Mouse (Mus musculus): ENCODE results near the gene Klf11.

Klf11 gene

DNA sequence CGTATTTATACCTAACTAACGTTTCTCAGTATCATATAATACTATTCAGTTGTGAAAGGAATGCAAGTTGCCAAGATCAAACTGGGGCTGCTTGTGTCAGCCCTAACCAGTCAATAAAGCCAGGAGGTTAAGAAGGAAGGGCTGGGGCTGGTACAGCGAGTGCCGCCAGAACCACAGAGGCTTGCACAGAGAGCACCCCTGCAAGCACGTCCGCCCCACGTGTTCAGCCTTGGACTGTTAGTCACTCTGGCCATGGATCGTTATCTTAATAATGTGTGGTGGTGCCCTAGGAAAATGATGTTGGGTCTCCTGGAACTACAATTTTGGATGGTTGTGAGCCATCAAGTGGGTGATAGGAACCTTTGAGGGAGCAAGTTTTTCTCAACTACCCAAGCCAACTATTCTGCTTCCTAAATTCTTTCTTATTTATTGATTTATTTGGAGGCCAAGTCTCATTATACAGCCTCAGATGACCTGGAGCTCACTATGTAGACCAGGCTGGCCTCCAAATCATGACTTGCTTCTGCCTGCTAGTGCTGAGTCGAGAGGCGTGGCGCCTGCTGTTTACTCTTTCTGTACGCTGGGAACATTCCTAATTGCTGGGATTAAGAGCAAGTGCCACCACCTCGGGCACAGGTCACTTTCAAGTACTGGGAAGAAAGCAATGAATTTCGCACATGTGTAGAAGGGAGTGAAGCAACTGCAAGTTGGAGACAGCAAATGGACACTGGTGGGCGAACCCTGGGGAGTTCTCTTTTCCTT lies 54.6 kb downstream of the Klf11 start:
- DNase-seq, result no peak

DNA sequence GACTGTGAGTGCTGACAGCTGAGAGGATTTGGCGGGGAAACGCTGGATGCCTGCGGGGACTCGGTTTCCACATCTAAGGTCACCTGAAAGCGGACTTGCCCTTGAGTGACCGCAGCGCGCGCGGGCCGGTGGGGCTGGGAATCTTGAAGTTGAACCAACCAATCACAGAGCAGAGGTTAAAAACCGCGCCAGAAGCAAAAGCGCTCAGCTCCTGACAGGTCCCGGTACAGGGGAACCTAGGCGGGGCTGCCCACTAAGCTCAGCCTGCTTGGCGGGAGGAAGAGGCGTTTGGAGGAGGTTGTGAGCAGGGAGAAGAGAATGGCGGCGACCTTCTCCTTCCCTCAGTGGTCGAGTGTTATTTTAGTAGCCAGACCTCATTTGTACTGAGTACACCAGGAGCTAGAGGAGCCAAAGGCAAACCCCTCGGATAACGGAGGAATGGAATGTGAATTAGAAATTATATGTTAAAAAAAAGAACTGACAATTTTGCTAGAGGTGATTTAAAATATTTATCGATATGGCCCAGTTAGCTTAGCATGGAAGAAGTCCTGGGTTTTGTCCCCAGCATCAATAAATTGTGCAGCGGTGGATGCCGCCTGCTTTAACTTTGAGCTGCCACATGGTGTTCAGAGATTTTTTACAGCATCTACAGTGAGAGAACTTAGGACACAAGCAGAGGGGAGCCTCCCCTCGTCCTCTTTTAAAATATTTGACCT lies 55.8 kb downstream of the Klf11 start:
- DNase-seq, result peak; percentile 72 to 81

DNA sequence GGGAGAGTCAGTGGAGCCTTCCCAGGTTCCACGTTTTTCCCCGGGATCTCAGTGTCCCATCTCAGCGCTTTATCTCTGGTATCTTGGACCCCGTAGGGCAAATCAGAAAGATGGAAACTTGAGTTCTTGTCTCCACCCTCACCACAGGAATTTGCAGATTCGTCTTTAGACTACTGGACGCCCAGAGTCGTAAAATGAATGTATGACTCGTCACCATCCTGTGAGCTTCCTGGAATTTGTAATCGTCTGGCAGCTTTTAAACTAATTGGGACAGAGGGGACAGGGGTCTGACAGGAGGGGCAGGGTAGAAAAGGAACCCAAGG lies 56.4 kb downstream of the Klf11 start:
- peak in 1 of 2 experiments; percentile 27 for DNase-seq

DNA sequence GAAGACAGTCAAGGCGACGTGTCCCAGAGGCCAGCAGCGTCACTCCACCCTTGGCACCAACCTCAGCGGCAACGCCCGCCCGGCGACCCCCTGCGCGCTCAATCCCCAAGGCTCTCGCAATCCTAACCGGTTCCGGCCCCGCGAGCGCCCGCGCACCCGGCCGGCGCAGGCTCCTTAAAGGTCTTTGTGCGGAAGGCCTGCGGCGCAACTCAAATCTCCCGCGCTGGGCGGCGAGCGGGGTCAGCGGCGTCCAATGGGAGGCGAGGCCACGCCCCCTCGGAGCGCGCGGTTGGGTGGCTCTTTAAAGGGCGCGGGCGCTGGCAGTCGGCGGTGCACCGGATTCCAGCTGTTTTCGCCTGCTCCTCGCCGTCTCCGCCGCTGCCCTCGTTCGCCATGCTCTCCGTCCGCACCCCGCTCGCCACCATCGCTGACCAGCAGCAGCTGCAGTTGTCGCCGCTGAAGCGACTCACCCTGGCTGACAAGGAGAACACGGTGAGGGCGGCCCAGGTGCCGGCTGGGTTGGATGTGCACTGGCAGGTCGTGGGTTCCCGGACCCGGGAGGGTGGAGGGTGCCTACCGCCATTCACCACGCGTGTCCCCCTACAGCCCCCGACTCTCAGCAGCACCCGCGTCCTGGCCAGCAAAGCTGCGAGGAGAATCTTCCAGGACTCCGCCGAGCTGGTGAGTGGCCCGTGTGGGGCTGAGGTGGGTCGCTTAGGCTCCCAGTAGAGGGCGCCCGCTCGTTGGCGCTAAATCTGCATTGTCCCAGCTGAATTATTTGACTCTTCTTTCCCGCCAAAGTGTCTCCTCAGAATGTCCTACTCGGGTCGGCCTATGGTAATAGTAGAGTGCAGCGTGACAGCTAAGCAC lies 57.1 kb downstream of the Klf11 start, which contains the start of gene Rrm2:
Rrm2 (plus strand) TSS at position 288 of the 870 bp plus-strand sequence.
- DNase-seq, result peak; percentile 98

DNA sequence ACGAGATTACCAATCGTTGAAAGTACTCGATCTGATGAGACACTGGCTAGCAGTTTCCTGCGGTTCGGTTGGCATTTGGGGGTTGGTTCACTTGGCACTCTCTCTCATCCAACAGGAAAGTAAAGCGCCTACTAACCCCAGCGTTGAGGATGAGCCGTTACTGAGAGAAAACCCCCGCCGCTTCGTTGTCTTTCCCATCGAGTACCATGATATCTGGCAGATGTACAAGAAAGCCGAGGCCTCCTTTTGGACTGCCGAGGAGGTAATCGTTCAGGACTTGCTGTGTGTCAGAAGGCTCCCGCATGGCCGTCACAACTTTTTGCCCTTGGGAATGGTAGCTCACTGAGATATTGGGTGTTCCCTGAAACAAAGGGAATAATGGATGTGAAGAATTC lies 57.7 kb downstream of the Klf11 start:
- peak in 1 of 2 experiments; percentile 46 for DNase-seq

DNA sequence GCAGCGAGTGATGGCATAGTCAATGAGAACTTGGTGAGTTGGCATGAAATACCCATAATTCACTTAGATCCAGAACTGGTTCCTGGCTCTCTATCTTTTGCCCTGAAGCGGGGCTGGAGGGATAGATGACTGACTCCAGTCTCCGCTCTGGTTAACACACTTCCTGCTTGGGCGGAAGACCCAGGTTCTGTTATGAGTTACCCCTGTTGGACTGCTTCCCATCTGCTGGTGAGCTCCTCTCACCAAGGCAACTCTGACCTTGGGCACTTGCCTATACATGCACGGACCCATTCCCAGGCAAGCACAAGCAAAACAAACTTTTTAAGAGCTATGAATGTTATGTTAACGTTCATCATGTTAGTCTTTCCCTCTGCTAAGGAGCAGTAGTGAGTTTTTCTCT lies 58.3 kb downstream of the Klf11 start:
- DNase-seq, result peak in 1 of 2 experiments; percentile 51

DNA sequence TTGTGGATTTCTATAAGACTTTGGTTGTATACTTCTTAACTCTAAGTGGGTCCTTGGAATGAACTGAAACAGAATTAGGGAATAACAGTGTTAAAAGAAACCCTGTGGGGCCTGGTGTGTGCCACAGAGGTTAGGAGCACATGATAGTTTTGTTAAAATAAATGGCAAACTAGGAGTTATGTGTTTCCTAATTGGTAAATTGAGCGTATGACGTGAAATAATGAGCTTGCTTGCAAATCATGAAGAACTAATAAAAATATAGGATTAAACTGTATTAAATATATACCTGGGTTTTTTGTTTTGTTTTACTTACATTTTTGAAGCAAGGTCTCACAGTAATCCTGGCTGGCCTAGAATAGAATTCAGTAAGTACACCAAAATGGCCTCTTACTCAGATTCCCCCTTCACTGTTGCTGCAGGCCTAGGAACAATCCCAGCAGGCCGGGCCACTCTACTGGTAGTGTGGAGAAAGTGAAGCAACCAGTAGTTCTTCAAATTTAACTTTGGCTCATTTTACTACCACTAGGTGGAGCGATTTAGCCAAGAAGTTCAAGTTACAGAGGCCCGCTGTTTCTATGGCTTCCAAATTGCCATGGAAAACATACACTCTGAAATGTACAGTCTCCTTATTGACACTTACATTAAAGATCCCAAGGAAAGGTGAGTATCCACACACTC lies 58.9 kb downstream of the Klf11 start:
- peak; percentile 71 to 82 for DNase-seq

DNA sequence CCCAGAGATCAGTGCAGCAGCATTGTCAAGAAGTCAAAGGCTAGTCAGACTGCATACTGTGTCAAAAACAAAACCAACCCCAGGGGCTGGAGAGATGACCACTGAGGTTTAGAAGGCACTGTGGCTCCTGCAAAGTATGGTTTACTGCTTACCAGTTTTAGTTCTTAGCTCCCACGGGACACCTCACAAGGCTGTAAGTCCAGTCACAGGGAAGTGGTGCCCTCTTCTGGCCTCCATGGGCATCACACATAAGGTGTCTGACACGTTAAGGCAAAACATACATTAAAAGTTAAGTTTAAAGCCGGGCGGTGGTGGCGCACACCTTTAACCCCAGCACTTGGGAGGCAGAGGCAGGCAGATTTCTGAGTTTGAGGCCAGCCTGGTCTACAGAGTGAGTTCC lies 59.6 kb downstream of the Klf11 start:
- DNase-seq, result peak; percentile 45 to 64

Measured in kidney, postnatal 4 days (tissue).